Mouse (Mus musculus) kidney, embryonic 16.5 days (tissue): ENCODE measurements around the gene Rasl10b. TPM values are rescaled to one million over a fixed set of nuclear protein-coding genes. Genes with fewer than 3 reads are reported as not detected.

Experiments used
- polyA plus RNA-seq: library from polyadenylated mRNA; unstranded; fragments of >200 nt; fragmentation: Nextera tagmentation; extraction: Ambion mirVana; gene quantifications from 2 replicates; pipeline ENCODE4 v1.2.1, GENCODE M21; 2015

Gene Rasl10b
- polyA plus RNA-seq, 1 experiment from 2014 or later: 0.57 TPM

Other genes with a start within 250 kb of the Rasl10b start
- 0.11 and 0.17 TPM in 2 replicates for gene Slfn4, start 234.0 kb upstream of the Rasl10b start, polyA plus RNA-seq
- gene Slfn3, start 217.8 kb upstream of the Rasl10b start, polyA plus RNA-seq: 2.7 and 2.8 TPM in 2 replicates
- gene Slfn14, start 122.4 kb upstream of the Rasl10b start, polyA plus RNA-seq: 0.25 and 0.42 TPM in 2 replicates
- gene Ap2b1, start 110.1 kb upstream of the Rasl10b start, polyA plus RNA-seq: 64.2 and 70.8 TPM in 2 replicates
- gene Pex12, start 106.6 kb upstream of the Rasl10b start, polyA plus RNA-seq: 14.0 and 15.2 TPM in 2 replicates
- not detected in 2 replicates for gene Gas2l2, start 20.3 kb downstream of the Rasl10b start, polyA plus RNA-seq
- not detected in 2 replicates for gene 1700020L24Rik, start 28.5 kb downstream of the Rasl10b start, polyA plus RNA-seq
- gene Mmp28, start 53.9 kb downstream of the Rasl10b start, polyA plus RNA-seq: 1.7 and 1.8 TPM in 2 replicates
- gene Taf15, start 63.9 kb downstream of the Rasl10b start, polyA plus RNA-seq: 8.3 and 14.6 TPM in 2 replicates
- 0.07 TPM in 1 of 2 replicates, not detected in the other for gene Heatr9, start 113.0 kb downstream of the Rasl10b start, polyA plus RNA-seq
- 0.37 and 0.52 TPM in 2 replicates for gene Ccl5, start 121.4 kb downstream of the Rasl10b start, polyA plus RNA-seq
- 2.2 and 3.5 TPM in 2 replicates for gene Ccl9, start 169.5 kb downstream of the Rasl10b start, polyA plus RNA-seq
- gene Ccl6, start 183.9 kb downstream of the Rasl10b start, polyA plus RNA-seq: 5.3 and 5.4 TPM in 2 replicates
- gene Rpl9-ps1, start 236.5 kb downstream of the Rasl10b start, polyA plus RNA-seq: not detected in 2 replicates
- 0.48 and 0.50 TPM in 2 replicates for gene Ccl3, start 240.2 kb downstream of the Rasl10b start, polyA plus RNA-seq